Mouse (Mus musculus) ovary, adult 18-20 months (tissue): ENCODE results near the gene Gm7544.
"Not testable (repeated sequence)": the region's sequence is repeated elsewhere in the genome, so short reads cannot be mapped to it uniquely, and the experiment has no call there.

ENCODE experiments used
- DNase-seq: peaks from one replicate; pipeline ENCODE4 v3.0.0; 2022; ENCODE audit warnings: low spot score, mixed read lengths

Gm7544 gene

DNA sequence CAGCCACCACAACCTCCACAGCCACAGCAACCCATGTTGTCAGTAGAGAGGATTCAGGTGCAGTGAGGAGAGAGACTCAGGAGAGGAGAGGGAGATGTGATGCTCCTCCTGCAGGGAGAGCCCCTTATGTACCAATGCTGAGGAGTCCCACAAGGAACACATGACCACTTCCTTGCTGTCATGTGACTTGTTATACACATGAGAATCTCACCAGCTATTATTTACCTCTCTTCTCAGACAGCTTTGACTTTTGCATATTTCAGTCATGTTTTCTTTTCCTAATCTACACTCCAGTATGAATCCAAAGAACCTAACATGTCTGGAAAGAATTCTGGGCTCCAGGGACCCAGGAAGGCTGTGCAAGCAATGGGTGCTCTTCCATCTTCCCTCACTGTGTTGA, at the start of gene Gm7544:
Gene Gm7544, minus strand, starts transcription at position 101 of the 400 bp plus-strand sequence.
- DNase-seq, result not testable (repeated sequence)

DNA sequence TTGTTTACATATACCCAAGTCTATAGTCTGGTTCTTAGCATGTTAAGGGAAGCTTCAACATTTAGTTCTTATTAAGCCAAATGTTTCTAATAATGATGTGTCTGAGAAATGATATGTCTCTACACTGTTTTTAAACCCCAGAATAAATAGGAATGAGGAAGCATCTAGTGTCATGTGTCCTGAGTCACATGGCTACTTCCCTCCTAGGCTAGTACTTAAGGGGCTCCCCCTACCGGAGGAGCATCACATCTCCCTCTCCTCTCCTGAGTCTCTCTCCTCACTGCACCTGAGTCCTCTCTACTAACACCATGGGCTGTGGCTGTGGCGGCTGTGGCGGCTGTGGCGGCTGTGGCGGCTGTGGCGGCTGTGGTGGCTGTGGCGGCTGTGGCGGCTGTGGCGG, 44.5 kb upstream of the Gm7544 start, which contains the start of gene Gm47959:
Gene Gm47959, plus strand, starts transcription at position 243 of the 400 bp plus-strand sequence.
- DNase-seq, result not testable (repeated sequence)

DNA sequence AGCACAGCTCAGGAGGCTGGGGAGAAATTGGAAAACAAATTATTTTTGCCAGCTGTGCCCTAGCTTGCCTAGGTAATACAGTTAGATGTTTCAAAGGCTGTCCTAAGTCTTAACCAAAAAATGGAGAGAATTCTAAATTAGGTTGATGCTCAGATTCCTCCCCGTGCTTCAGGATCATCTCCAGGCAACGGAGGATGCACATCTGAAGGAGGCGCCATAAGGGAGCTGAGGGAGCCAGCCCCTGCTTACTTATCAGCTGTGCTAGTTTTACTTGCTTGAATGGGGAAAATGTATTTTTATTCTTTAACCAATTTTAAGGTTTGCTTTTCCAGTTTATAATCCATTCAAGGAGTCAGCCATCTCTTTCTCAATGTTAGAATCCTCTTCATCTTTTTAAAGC, 38.1 kb upstream of the Gm7544 start:
- no peak for DNase-seq

DNA sequence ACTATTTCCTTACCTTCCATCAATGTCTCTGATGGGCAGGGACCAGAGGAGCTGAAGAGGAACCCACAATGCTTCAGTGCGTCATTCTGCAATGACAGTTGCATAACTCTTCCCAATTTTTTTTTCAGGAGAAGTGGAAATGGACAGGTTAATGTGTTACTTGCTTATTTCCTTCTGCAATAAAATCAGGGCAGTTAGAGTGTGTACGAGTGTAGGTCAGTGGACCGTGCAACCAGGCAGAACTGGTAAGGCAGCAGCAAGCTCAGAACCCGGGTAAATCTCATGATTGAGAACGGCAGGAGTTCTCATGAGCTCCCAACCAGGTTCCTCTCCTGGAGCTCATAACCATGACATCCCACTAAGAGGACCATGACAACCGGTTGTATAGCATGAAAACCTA, 36.3 kb upstream of the Gm7544 start:
- DNase-seq, result no peak

DNA sequence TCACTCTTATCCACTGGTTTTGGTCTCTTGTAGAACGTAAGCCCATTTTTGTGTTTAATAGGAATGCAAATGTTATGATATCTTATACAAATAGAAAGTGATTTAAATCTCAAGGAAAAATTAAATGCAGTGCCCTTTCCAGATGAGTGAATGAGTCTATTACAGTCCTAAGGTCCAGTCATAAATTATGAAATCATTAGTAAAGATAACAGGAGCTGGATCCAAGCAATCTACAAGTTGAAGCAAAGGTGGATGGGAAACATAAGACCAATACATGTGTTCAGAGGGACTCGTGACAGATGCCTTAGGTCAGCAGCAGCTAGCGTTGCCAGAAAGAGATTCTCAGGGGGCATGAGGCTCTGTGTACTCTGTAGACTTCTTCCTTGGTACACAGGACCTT, 35.8 kb upstream of the Gm7544 start:
- DNase-seq, result no peak

DNA sequence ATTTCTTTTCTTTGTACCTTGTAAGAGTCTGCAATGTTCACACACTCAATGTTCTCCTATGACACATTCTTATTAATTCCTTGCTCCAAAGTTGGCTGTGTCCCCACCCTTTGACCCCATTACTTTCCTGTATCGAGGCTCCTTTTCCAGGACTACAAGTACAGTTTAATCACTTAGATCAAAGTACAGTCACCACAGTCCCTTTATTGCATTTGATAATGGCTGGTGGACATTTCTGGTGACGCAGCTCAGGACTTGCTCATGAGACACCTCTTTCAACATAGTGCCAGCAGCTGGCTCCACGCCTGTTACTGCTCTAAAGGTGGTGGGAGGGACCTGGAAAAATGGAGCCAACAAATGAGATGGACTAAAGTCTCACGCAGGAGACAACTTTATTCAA, 35.2 kb upstream of the Gm7544 start:
- no peak for DNase-seq

DNA sequence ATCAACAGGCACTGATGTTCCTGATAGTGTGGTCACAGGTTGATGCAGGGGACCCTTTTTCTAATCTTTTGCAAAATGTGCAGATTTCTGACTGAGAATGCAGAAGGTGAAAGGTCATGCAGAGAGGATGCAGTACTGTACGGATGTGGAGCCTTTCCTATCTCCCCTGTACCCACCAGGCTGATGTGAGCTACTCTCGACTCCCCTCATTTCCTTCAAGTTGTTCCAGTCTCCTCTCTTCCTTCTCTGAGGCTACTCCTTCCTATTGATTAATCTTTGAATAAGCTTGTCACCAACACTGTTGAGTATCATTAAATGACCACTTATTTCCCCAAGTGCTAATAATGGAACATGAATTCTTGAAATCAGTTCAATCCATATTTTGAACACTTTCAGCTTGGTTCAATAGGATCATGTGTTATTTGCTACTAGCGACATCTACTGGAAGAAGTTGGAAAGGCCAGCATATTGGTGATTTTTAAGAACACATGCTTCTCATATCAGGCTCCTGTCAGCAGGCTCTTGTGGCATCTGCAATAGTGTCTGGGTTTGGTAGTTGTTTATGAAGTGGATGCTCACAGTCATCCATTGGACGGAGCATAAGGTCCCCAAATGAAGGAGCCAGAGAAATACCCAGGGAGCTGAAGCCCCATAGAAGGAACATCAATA, 31.9 kb upstream of the Gm7544 start:
- no peak for DNase-seq

DNA sequence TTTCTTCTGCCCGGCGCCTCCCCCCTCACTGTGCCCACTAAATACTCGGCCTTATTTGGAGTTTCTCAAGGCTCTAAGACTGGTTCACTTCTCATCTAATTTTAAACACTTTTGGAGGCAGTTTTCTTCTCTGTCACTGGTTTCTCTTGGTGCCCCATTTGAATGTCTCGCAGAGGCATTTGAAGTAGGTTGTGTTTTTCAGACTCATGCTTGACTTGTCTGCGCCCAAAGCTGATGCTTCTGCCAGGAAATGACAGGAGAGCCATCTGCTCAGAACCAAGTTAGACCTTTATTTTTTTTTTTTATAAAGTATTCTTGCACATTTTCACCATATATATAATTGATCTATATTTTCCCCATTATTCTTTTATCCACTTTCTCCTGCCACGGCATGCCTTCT, 30.9 kb upstream of the Gm7544 start:
- DNase-seq, result no peak

DNA sequence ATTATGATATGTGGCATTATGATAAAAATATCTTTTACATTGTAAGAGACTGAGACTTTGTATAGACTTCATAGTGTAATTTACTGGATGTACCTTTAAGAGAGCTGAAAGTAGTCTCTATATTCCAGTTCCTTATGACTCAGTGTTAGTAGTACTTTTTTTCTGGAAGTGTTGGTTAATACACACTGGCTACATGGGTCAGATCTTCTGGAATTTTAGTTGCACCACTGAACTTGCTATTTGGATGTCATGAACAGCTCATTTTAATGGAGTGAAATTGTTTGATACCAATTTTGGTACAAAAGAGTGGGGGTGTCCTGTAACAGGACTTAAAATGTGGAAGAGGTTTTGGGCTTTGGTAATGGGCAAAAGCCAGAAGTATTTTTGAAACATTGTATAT, 22.0 kb upstream of the Gm7544 start:
- DNase-seq, result no peak

DNA sequence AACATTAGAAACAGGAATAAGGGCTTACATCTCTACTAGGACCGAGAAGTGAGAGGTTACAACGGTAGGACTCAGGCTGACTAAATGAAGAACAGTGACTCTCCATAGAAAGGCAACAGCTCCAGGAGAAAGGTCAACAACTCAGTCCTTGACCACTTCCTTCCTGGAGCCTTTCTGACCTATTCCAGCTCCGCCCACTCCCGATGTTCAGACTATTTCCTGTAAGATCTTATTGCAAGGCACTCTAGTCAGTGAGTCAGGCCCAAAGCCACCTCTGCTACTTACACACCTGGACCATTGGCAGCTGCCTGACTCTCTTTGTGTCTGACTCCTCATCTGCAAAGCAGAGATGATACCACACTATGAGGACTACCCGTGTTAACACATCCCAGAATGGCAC, 19.9 kb upstream of the Gm7544 start:
- no peak for DNase-seq

DNA sequence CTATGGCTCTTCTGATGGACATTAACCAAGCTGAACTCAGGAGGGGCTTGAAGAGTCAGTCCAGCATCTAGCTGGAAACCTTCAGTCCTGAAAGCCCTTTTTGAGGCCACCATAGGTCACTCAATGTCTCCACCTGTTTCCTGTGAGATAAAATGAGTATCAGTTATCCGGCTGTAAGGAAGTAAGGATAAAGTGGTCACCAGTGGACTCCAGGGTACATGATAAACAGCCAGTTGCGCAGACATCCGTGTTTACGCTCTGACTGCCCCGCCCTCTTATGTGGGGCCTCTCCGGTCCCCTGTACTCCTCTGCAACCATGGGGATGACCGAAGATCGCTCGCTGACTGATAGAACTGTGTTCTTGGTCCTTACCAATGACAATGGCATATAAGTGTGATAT, 18.5 kb upstream of the Gm7544 start:
- DNase-seq, result no peak

DNA sequence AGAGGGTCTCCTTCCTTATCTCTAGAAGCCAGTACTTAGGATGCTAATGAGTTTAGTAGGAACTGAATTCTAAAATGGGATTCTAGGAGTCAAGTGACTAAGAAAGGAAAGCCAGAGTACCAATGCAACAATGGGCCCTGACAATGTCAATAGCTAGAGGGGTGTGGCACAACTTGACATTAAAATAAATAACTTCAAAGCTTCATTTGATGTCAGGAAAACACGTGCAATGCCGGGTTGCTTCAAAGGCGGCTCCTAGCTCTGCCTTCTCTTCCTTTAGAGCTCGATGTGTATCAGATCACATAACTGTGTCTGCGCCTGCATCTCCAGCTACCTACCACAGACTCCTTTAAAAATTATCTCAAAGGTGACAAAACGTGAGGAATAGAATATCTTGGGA, 18.1 kb upstream of the Gm7544 start:
- no peak for DNase-seq

DNA sequence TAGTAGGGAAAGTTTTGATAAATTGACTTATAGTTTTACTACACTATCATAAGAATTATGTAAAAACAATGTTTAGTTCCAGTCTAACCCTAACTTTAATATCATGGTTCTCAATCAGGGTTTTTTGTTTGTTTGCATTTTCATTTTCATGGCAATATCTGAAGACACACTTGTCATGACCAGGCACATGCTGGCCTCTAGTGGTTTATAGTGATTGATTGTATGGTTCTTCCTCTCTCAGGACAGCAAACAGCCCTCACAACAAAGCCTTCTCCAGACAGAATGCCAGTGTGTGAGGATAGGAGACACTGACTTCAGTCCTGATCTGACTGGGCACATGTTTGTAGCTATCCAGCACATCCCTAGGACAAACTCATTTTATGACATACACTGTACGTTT, 17.4 kb upstream of the Gm7544 start:
- no peak for DNase-seq

DNA sequence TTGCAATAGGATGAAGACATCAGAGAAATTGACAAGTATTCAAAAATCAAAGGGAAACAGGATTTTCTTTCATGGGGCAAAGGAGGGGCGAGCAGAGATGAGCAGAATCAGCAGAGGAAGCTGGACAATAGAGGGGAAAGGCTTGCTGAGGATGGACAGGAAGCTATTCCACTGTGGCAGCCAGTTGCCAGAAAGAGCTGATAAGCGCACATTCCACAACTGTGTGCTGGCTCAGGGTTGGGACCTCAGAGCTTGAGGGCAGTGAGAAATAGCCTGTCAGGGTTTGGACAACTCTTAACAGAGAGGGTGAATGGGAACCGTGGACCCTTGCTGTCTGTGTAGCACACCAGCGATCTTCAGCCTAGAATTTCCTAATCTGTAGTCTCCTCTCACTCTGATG, 16.2 kb upstream of the Gm7544 start:
- no peak for DNase-seq

DNA sequence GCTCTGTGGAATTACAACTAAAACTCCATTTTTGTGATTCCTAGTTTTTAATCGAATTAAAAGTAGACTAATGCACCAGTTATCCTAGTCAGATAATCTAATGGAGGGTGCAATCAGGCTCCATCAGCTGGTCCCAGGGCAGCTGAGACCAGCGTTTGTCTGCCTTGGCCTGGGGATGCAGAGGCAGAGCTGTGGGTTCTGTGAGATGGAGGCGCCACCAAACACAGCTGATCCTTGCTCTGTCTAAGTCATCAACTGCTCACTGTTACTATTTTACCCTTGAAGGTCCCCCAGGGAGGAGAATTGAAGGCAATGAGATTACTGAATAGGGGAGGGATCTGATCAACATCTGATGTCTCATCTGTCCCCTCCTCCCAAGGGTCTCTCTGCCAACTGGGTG, 10.6 kb upstream of the Gm7544 start:
- DNase-seq, result no peak

DNA sequence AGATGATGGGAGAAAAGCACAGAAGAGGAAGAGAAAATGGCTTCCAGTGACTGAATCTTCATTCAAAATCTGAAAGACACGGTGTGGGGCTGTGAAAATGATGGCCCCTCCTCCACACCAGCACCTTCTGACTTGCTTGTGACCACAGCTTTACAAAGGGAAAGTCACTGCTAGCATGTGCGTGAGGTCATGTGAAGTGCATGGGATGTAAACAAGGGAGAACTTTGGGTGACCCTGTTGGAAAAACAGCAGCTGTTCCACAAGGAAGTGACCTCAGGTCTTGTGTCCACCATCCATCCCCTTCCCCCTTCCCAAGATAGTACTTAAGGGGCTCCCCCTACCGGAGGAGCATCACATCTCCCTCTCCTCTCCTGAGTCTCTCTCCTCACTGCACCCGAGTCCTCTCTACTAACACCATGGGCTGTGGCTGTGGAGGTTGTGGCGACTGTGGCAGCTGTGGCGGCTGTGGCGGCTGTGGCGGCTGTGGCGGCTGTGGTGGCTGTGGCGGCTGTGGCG, 4.1 kb upstream of the Gm7544 start, which contains the start of gene Gm47955:
Gene Gm47955, plus strand, starts transcription at position 417 of the 516 bp plus-strand sequence.
- no peak for DNase-seq

DNA sequence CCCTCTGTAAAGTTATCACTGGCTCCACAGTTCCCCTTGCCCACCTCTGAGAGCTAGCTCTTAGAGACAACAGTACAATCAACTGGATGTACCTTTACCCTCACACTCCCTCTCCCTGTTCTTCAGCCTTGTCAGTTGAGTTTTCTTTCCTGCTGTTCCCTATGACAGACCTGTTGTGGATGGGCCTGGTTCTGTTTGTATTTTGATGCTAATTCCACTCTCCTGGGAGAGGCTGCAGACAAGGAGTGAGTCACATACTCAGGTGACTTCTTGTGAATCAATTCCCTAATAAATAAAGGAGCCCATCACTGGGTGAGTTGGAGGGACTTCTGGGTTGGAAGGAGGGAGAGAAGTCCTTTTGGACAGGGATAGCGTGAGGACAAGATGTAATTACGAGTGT, 7.2 kb downstream of the Gm7544 start:
- no peak for DNase-seq

DNA sequence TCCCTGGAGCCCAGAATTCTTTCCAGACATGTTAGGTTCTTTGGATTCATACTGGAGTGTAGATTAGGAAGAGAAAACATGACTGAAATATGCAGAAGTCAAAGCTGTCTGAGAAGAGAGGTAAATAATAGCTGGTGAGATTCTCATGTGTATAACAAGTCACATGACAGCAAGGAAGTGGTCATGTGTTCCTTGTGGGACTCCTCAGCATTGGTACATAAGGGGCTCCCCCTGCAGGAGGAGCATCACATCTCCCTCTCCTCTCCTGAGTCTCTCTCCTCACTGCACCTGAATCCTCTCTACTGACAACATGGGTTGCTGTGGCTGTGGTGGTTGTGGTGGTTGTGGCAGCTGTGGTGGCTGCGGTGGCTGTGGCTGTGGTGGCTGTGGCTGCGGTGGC, 9.8 kb downstream of the Gm7544 start:
- DNase-seq, result not testable (repeated sequence)

DNA sequence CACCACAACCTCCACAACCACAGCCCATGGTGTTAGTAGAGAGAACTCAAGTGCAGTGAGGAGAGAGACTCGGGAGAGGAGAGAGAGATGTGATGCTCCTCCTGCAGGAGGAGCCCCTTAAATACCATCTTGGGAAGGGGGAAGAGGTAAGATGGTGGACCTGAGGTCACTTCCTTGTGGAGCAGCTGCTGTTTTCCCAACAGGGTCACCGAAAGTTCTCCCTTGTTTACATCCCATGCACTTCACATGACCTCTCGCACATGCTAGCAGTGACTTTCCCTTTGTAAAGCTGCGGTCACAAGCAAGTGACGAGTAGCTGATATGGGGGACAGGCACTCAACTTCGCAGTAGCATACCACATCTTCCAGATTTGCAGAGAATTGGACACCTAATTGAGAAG, 12.5 kb downstream of the Gm7544 start, which contains the start of gene A030003K21Rik:
Gene A030003K21Rik, minus strand, starts transcription at position 94 of the 400 bp plus-strand sequence.
- not testable (repeated sequence) for DNase-seq

DNA sequence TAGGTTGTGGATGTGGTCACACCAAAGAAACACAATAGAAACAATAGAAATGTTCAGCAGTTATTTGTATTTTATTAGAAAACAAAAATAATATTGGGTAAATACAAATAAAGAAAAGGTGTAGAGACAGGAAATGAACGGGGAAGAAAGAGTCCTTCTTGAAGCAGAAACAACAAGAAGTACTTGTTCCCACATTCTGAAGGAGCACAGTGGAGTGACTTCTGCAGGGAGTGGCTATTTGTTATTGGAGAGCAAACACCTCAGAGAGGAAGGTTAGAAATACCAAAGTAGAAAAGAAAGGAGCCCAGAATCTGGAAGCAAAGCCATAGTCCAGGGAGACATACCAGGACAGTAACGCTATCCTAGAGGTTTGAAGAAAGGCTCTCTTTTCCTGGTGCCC, 13.3 kb downstream of the Gm7544 start:
- not testable (repeated sequence) for DNase-seq

DNA sequence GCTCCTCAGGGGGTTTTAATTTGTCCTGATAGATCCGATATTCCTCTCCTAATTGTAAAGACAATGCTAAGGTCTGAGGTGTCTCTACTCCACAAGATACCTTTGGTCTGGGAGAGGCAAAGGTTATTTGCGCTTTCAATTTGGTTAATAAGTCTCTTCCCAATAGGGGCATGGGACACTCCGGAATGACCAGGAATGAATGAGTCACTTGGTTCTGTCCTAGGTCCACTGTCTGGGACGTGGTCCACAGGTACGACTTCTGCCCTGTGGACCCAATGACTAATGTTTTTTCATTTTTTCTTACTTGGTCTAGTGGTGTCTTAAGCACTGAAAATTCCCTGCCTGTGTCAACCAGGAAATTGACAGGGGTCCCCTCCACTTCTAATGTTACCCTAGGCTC, 17.1 kb downstream of the Gm7544 start:
- no peak for DNase-seq

DNA sequence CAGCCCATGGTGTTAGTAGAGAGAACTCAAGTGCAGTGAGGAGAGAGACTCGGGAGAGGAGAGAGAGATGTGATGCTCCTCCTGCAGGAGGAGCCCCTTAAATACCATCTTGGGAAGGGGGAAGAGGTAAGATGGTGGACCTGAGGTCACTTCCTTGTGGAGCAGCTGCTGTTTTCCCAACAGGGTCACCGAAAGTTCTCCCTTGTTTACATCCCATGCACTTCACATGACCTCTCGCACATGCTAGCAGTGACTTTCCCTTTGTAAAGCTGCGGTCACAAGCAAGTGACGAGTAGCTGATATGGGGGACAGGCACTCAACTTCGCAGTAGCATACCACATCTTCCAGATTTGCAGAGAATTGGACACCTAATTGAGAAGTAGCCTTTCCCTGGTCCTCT, 24.5 kb downstream of the Gm7544 start, which contains the start of gene Gm6217:
Gene Gm6217, minus strand, starts transcription at position 74 of the 400 bp plus-strand sequence.
- DNase-seq, result not testable (repeated sequence)

DNA sequence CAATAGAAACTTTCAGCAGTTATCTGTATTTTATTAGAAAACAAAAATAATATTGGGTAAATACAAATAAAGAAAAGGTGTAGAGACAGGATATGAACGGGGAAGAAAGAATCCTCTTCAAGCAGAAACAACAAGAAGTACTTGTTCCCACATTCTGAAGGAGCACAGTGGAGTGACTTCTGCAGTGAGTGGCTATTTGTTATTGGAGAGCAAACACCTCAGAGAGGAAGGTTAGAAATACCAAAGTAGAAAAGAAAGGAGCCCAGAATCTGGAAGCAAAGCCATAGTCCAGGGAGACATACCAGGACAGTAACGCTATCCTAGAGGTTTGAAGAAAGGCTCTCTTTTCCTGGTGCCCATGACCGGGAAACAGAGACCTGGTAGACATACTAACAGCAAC, 25.3 kb downstream of the Gm7544 start:
- DNase-seq, result not testable (repeated sequence)

DNA sequence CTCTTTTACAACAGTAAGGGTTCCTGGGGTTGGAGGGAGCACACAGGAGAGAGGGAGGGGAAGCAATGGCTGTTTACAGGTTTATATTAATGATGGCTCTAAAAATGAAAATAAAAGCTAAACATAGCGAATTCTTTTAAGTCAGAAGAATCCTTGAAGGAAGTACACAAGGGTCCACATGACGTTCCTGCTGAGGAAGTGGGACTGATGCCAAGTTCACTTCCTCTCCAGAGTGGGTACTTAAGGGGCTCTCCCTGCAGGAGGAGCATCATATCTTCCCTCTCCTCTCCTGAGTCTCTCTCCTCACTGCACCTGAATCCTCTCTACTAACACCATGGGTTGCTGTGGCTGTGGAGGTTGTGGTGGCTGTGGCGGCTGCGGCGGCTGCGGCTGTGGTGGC, 31.2 kb downstream of the Gm7544 start, which contains the start of gene A030014E15Rik:
Gene A030014E15Rik, plus strand, starts transcription at position 268 of the 400 bp plus-strand sequence.
- no peak for DNase-seq
